ENCODE assay signal across 8 mouse cellular contexts in the genomic region with DNA sequence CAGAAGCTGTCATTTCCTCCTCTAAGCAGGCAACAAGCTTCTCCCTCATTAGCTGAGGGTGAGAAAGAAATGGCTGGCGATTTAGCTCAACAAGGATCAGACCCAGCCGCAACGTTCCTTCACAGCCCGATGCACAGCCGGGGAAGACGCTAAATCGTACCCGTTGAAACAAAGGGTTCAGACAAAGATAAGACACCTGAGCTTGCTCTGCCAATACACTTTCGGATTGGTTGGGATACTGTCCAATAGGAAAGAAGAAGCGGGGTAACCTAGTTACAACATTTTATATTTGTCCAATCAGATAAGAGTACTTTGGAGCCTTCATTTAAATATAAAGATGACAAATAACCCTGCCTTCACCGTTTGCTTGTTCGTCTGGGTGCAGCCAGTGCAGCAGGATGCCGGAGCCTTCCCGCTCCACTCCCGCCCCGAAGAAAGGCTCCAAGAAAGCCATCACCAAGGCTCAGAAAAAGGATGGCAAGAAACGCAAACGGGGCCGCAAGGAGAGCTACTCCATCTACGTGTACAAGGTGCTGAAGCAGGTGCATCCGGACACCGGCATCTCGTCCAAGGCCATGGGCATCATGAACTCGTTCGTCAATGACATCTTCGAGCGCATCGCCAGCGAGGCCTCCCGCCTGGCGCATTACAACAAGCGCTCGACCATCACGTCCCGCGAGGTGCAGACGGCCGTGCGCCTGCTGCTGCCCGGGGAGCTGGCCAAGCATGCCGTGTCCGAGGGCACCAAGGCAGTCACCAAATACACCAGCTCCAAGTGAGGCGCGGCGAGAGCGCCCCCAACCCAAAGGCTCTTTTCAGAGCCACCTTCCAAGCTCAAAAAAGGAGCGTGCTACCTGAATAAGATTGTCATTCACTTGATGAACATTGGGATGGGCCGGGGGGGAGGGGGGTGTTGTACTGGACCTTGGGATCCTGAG. TPM values are rescaled to one million over a fixed set of nuclear protein-coding genes. Genes with fewer than 3 reads are reported as not detected.
DNase-seq lines count a peak whose midpoint lies in the region; ATAC-seq and TF ChIP-seq lines count a peak whose summit lies in the region.

Gene Hist3h2ba (plus strand): TSS at position 379 of the 938 bp plus-strand sequence.

- no peaks in the 10 kb centered on the region for H3K9me3 ChIP-seq in ES-Bruce4 (replicated peaks; ENCODE audit: control insufficient read depth, insufficient read depth, low read length, poor library complexity, severe bottlenecking)
- H3K9me3 ChIP-seq in erythroblast, embryonic 14.5 days (ENCODE audit: control insufficient read depth, low read length) = 0 out of 2 replicates have a peak, but pooled peaks cover 2% of the 10 kb centered on the region
- H3K9me3 ChIP-seq in neural tube, embryonic 15.5 days (replicated peaks) = no peaks in the 10 kb centered on the region

- no peak for TF ChIP-seq CTCF in ES-Bruce4 (IDR thresholded peaks at IDR 0.05; ENCODE audit: low read depth, low read length)
- TF ChIP-seq CTCF in lung, adult 2 months (IDR thresholded peaks at IDR 0.05; ENCODE audit: insufficient read depth, low read length) = no peak

- peak within 1 kb of the TSS; percentile 66 for H3K4me3 ChIP-seq in ES-Bruce4 (ENCODE audit: low read depth, low read length)
- H3K4me3 ChIP-seq in erythroblast, embryonic 14.5 days (replicated peaks) = peak within 1 kb of the TSS; percentile 64
- peak within 1 kb of the TSS; percentile 55 for H3K4me3 ChIP-seq in lung, adult 2 months (replicated peaks; ENCODE audit: extremely low read depth, low read depth, low read length)
- H3K4me3 ChIP-seq in neural tube, embryonic 15.5 days (replicated peaks) = peak within 1 kb of the TSS; percentile 57

- H3K36me3 ChIP-seq in ES-Bruce4 (ENCODE audit: control insufficient read depth, insufficient read depth, low read length, poor library complexity, severe bottlenecking) = no peaks in the 10 kb centered on the region
- H3K36me3 ChIP-seq in erythroblast, embryonic 14.5 days (ENCODE audit: control insufficient read depth) = no peaks in the 10 kb centered on the region
- no peaks in the 10 kb centered on the region for H3K36me3 ChIP-seq in neural tube, embryonic 15.5 days

- peak; percentile 97 for DNase-seq in brain, embryonic 18.5 days (ENCODE audit: low read depth, low spot score)
- DNase-seq in layer of hippocampus, adult 8-10 months (ENCODE audit: low spot score in 2 of 2) = peak; percentile 85 to 86
- DNase-seq in lung, adult 2 months = no peak
- peak; percentile 94 for DNase-seq in thymus, postnatal 0 days (ENCODE audit: low spot score)

- peak within 1 kb of the TSS; percentile 48 for H3K27ac ChIP-seq in ES-Bruce4 (ENCODE audit: insufficient read depth, low read length)
- H3K27ac ChIP-seq in neural tube, embryonic 15.5 days (replicated peaks) = peak within 1 kb of the TSS; percentile 98

- TF ChIP-seq POLR2A in ES-Bruce4 (IDR thresholded peaks at IDR 0.05; ENCODE audit: insufficient read depth, low read length) = peak; percentile 87
- TF ChIP-seq POLR2A in lung, adult 2 months (IDR thresholded peaks at IDR 0.05; ENCODE audit: borderline replicate concordance, extremely low read depth, low read depth, low read length) = peak; percentile 50; the same call in 1 of the 2 replicates

- H3K9ac ChIP-seq in ES-Bruce4 (ENCODE audit: low read depth, poor library complexity, severe bottlenecking) = peak within 1 kb of the TSS; percentile 73
- H3K9ac ChIP-seq in neural tube, embryonic 15.5 days (replicated peaks) = peak within 1 kb of the TSS; percentile 89

- H3K4me1 ChIP-seq in ES-Bruce4 (ENCODE audit: control insufficient read depth, insufficient read depth, low read length) = no peaks in the 10 kb centered on the region
- H3K4me1 ChIP-seq in erythroblast, embryonic 14.5 days (ENCODE audit: control insufficient read depth) = peaks cover 31% of the 10 kb centered on the region
- H3K4me1 ChIP-seq in lung, adult 2 months (ENCODE audit: control insufficient read depth, insufficient read depth, low read length) = no peaks in the 10 kb centered on the region
- peaks cover 40% of the 10 kb centered on the region for H3K4me1 ChIP-seq in neural tube, embryonic 15.5 days

- no peak for TF ChIP-seq EP300 in ES-Bruce4 (IDR thresholded peaks at IDR 0.05; ENCODE audit: insufficient read depth, low read depth, low read length)

- H3K27me3 ChIP-seq in ES-Bruce4 (ENCODE audit: control insufficient read depth, insufficient read depth, low read length, poor library complexity, severe bottlenecking) = no peaks in the 10 kb centered on the region; the same call in none of the 2 replicates
- H3K27me3 ChIP-seq in erythroblast, embryonic 14.5 days (ENCODE audit: control insufficient read depth) = peaks cover 91% of the 10 kb centered on the region
- H3K27me3 ChIP-seq in neural tube, embryonic 15.5 days (replicated peaks) = no peaks in the 10 kb centered on the region

- WGBS in lung, adult 2 months = 1% methylated on average over 48 of the region's 48 CpGs
- WGBS in neural tube, embryonic 15.5 days = under 1% methylated on average over 48 of the region's 48 CpGs

- ATAC-seq in hematopoietic stem cell, adult 5-6 weeks (replicated peaks in 1 of 2; ENCODE audit: insufficient read depth in 1 of 2, low FRiP score in 2 of 2, low TSS enrichment in 1 of 2, low read depth in 1 of 2, poor library complexity in 2 of 2, severe bottlenecking in 2 of 2) = peak; percentile 71 to 83
- peak; percentile 91 for ATAC-seq in neural tube, embryonic 15.5 days (ENCODE audit: low FRiP score)

- peak within 1 kb of the TSS; percentile 63 for H3K4me2 ChIP-seq in neural tube, embryonic 15.5 days

RNA-seq across cellular contexts. Expression of gene Hist3h2ba, which starts in this region (rescaled TPM):
- 7.7 and 8.0 TPM in 2 replicates for polyA plus RNA-seq in ES-Bruce4 (2011; ENCODE audit: insufficient read depth, insufficient read length, low read depth, missing spikeins)
- 5.1 and 5.4 TPM in 2 replicates for polyA plus RNA-seq in erythroblast, embryonic 14.5 days (2012)
- total RNA-seq in hematopoietic stem cell, adult 5-6 weeks (2017) = 2.0 and 4.1 TPM in 2 replicates
- total RNA-seq in layer of hippocampus, adult 8-10 months (2022) = 10 to 100 TPM; 71.4 to 92.2 (median 75.7) TPM
- polyA plus RNA-seq in lung, adult 2 months (2012; rRNA removed) = 0.62 and 2.4 TPM in 2 replicates
- 184 and 262 TPM in 2 replicates for polyA plus RNA-seq in neural tube, embryonic 15.5 days (2015; fragmentation: Nextera tagmentation; extraction: Ambion mirVana)
- 50.8 and 57.5 TPM in 2 replicates for polyA plus RNA-seq in thymus, postnatal 0 days (2015; fragmentation: Nextera tagmentation; extraction: Ambion mirVana)

Comparison
In these comparisons a context has a peak if more than half of its experiments do, and no peak if none do; other contexts are left out.
1. RNA of gene Hist3h2ba (total RNA-seq): 71.4 to 92.2 TPM in layer of hippocampus, adult 8-10 months; 2.0 to 4.1 TPM in hematopoietic stem cell, adult 5-6 weeks; every median in the first group is over 10 times any median in the second.
2. Peak in every context shown above with its lines, with median percentiles within 50 percentile points of each other: H3K4me3 ChIP-seq.